Mouse (Mus musculus) right cerebral cortex, postnatal 4 days (tissue): Measurements from ENCODE around the gene Ankdd1b.
A peak's percentile ranks its signal among the peaks of the same experiment; 100 is the strongest.

Source experiments
- DNase-seq: peaks from one replicate; pipeline ENCODE4 v3.0.0-alpha.2; 2022

The Ankdd1b gene

DNA sequence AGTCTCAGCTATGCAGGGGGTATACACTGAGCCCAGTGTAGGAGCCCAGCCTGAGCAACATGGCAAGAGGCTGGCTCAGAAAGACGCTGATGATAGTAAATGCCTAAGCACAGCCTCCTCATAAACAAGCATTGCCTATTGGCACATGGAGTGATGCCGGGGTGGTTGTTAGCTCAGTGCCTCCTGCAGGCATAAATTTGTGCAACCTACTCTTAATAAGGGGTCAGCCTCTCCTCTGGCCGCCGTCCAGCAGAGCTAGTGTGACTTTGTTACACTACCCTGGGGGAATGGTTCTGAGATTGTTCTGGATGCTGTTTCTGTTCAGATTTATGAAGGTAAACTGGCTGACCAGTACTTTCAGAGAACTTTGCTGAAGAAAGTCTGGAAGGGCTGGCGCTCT is 69.7 kb downstream of the Ankdd1b start:
- no peak for DNase-seq

DNA sequence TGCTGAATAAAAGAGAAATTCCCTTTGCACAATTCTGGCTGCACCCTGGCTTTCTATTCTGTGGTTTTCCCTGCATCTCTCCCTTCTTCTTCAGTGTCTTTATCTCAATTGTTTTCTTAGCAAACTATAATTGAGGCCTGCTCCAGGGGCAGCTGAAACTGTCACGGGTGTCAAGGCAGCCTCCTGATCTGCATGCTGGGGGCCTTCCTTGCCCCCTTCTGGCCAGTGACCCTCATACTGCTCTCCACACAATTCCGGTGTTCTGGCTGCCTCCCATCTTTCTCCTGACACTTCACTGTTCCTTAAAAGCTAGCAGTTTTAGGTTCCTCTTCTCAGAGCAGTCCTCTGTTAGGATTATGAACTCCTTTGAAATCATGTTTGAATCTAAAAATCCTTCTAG is 81.7 kb downstream of the Ankdd1b start:
- DNase-seq: no peak

- DNase-seq: peak; percentile 92
These were observed 82.7 kb downstream of the Ankdd1b start, which contains the start of gene Poc5 for GRCm38 (mm10) chr13:96388042-96388888. Gene Poc5, plus strand, starts transcription at chr13:96388294.

GRCm38 (mm10) chr13:96377883-96378282 is 93.1 kb downstream of the Ankdd1b start:
- no peak for DNase-seq

GRCm38 (mm10) chr13:96376871-96377270 is 94.1 kb downstream of the Ankdd1b start:
- no peak for DNase-seq

GRCm38 (mm10) chr13:96375519-96375918 is 95.5 kb downstream of the Ankdd1b start:
- DNase-seq: peak; percentile 24
